Mouse (Mus musculus): Measurements from ENCODE around the gene 2510039O18Rik.

2510039O18Rik gene

GRCm38 (mm10) chr4:147940576-147941044 is at the start of gene 2510039O18Rik:
TSS of gene 2510039O18Rik (plus strand) at chr4:147940895.
- peak; percentile 94 to 96 for DNase-seq

- DNase-seq = no peak
Measured at GRCm38 (mm10) chr4:147895815-147896330, 44.8 kb upstream of the 2510039O18Rik start.

DNA sequence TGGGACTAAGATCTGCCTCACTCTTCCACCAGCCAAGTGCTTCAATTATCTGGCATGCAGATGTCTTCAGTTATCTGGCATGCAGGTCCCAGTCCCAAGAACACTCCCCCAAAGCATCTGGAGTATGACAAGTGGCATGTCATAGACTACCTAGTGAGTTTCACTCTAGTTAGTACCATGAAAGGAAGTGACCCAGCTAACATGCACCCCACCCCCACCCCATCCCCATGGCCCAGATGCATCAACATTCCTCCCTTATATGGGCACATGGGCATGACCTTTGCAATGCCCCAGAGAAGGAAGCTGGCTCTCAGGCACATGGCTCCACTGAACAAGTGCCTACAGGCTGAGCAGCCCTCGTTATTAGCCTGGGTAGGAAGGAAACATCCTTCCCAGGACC is 44.3 kb upstream of the 2510039O18Rik start:
- no peak for DNase-seq

GRCm38 (mm10) chr4:147897348-147897747 is 43.3 kb upstream of the 2510039O18Rik start:
- DNase-seq = no peak

- DNase-seq = peak in 1 of 2 experiments; percentile 14
Measured at GRCm38 (mm10) chr4:147900452-147900851, 40.2 kb upstream of the 2510039O18Rik start.

- DNase-seq = peak in 1 of 2 experiments; percentile 27
Measured at GRCm38 (mm10) chr4:147902906-147903500, 37.7 kb upstream of the 2510039O18Rik start.

GRCm38 (mm10) chr4:147903601-147904000 is 37.1 kb upstream of the 2510039O18Rik start:
- DNase-seq = no peak

DNA sequence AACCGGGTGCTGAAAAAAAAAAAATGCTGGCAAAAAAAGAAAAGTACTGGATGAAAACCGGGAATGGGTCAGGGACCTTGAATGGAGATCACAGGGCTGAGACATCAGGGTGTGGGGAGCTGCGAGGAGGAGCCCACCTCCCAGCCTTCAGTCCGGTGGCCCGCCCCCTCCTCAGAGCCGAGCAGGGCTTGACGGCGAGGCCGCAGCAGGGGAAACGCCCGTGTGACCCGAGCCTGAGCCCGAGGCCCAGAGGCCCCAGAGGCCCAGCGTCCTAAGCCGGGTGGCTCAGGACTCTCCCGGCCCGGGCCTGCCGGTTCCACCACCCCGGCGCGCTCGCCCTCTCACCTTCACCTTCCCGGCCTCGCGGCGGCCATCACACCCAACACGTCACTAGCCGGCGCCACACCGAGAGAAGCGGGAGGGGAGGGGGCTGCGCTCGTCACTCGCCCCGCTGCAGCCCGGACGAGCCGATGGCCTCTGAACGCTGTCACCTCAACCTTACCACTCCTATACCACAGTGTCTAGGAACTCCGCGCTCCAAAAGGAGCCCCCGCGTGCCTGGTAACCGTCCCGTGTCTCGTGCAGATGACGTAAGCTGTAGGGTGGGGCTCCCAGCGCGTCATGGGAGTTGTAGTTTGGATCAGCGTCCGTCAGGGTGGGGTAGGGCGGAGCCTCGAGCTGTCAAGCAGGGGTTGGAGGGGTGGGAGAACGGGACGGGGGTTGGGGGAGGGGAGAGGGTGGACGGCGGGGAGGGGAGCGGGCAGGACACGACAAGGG is 36.2 kb upstream of the 2510039O18Rik start, which contains the start of gene Mfn2:
Gene Mfn2, minus strand, starts transcription at position 392 of the 777 bp plus-strand sequence.
- peak; percentile 93 to 95 for DNase-seq

DNA sequence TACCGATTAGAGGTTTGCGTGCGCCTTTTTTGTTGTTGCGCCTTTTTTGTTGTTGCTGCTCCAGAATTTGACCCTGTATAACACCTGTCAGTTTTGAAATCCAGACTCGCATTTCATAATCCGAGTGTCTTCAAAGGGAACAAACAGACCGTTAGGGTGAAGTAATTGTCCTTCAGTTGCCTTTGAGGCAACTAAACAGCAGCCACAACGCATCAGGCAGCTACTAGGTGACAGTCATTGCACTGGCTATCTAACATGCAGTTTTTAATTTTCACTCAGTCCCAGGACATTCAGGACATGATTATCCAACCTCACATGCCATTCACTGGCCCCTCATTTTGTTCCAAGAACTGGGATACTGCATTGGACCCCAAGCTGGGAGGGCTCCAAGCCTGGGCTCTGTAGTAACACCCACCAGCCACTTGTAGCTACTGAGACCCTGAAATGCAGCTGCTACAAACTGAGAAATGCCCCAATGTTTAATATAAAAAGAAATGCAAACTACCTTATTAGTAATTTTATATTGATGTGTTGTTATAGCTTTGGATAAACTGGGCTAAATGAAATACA is 35.5 kb upstream of the 2510039O18Rik start:
- DNase-seq = no peak

DNA sequence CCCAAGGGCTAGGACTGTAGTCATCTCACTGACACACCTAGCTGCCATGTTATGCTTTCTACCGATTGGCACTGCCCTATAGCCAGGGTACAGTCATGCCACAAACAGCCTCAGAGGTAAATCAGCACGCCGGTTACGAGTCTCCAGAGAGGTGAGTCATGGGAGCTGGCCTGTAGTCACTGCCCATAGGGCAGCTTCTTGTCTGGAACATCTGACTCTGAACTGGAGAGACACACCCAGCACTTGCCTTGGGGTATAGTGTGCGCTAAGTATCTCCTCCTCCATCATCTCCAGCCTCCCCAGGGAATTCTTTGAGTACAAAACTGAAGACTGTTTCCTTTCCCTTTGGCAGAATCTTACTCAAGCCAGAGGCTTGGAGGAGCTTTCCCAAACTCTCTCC is 34.5 kb upstream of the 2510039O18Rik start:
- DNase-seq = no peak

GRCm38 (mm10) chr4:147909486-147909885 is 31.2 kb upstream of the 2510039O18Rik start:
- no peak for DNase-seq

DNA sequence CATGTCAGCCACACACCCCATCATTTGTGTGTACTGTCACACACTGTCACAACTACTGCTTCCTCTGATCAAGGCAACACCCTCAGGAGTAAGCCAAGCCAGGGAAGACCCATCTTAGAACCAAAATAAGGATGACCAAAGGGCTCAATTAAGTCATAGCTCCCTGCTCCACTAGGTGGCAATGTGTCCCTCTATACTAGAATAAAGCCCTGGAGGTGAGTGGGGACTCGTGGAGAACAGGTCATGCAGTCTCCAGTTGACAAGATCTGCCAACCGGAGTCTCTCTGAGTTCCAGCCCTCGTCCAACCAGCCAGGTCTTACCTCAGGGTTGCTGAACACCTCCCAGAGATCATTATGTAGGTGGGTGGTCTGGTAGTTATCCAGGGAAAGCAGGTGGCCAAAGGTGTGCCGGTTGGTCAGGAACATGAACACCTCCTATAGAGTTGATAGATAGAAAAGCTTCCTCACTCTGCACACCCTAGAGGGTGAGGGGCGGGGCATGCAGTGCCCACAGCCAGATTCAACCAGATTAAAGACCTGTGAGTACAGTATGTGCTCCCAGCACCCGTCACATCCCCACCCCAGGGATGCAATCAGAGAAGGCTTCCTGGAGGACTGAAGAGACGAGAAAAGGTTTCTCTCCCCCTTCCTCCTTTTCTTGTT is 22.1 kb upstream of the 2510039O18Rik start:
- peak in 1 of 2 experiments; percentile 83 for DNase-seq

- no peak for DNase-seq
Measured at GRCm38 (mm10) chr4:147920973-147921372, 19.7 kb upstream of the 2510039O18Rik start.

GRCm38 (mm10) chr4:147922341-147922740 is 18.4 kb upstream of the 2510039O18Rik start:
- peak; percentile 13 to 35 for DNase-seq

DNA sequence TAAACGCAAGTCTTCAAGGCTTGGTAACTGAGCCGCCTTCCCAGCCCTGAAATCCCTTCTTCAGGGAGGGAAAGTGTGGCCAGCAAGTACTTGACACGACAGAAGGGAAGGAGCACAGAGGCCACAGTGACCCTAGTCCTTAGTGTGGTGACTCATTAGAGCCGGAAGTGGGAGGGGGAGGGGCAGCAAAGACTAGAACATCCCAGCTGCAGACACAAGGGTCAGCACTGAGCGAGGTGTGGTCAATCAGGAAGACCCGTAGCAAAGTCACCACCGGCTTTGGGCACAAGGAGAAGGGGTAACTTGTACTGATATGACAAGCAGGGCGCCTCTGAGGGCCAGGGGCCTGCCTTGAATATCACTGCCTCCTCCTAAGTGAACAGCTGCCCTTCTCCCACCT is 13.0 kb upstream of the 2510039O18Rik start:
- peak; percentile 76 to 79 for DNase-seq

GRCm38 (mm10) chr4:147928136-147928535 is 12.6 kb upstream of the 2510039O18Rik start:
- peak in 1 of 2 experiments; percentile 22 for DNase-seq

DNA sequence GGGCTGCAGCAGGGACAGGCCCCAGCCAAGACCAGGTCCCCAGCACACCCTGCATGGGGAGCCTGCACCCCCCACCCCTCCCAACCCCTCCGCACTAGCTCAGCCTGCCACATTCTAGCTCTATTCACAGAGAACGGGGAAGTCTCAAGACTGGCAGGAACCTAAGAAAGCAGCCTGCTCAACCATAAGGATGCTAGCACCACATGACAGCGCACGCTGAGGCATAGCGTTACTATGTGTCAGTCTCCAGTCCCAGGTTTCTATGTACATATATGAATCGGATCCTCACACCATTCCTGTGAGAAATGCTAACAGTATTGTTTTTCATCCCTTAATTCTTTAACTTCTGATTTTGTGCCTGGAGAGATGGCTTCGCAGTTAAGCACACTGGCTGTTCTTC is 12.2 kb upstream of the 2510039O18Rik start:
- DNase-seq = no peak

GRCm38 (mm10) chr4:147930946-147931345 is 9.7 kb upstream of the 2510039O18Rik start:
- DNase-seq = no peak

- DNase-seq = no peak
Measured at GRCm38 (mm10) chr4:147934134-147934533, 6.6 kb upstream of the 2510039O18Rik start.

GRCm38 (mm10) chr4:147934611-147935010 is 6.1 kb upstream of the 2510039O18Rik start:
- DNase-seq = no peak

DNA sequence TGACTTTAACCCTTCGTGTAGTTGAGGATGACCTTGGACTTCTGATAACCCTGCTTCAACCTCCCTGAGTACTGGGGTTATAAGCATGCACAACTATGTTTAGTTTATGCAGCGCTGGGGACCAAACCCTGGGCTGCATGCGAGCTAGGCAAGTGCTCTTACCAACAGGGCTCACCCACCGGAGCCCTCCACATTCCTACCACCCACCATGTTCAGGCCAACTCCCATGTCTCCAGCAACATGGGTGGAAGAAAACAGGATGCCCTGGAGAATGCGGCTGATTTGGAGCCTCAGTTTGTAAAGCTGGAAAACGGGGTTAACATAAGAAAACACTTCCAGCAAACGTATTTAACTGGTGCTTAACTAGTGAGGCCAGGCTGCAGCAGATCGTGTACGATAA is 4.8 kb upstream of the 2510039O18Rik start:
- no peak for DNase-seq

DNA sequence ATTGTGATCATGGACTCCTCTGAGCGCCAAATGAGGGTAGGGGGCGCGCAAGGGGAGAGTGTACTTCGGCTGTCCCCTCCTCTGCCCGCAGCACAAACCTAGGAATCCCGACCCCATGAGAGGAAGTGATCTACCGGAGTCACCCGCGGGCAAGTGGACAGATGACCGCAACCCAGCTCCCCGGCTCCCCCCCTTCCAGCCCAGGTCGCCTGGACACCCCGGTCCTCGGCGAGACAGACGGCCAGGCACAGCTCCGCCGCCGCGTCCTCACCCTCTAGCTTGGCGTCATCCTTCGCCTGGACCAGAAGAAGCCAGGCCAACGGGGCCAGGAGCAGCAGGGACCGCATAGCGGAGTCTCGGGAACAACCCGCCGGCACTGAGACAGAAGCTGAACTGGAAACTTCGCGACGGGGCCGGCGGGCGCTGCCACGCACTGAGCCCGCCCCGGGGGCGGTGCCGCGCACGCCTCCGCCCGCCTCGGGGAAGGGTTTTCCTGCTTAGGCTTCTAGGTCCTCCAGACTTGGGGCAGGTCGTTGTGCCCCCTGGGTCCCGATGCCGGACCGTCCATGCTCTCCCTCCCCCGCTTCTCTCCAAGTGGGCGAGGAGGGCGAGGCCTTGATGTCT is 4.3 kb upstream of the 2510039O18Rik start, which contains the start of gene Plod1:
Gene Plod1, minus strand, starts transcription at position 437 of the 624 bp plus-strand sequence.
- DNase-seq = peak; percentile 88 to 93
